Mouse (Mus musculus): ENCODE results near the gene Cars2.
"Not testable (repeated sequence)": the region's sequence is repeated elsewhere in the genome, so short reads cannot be mapped to it uniquely, and the experiment has no call there.

Gene Cars2

DNA sequence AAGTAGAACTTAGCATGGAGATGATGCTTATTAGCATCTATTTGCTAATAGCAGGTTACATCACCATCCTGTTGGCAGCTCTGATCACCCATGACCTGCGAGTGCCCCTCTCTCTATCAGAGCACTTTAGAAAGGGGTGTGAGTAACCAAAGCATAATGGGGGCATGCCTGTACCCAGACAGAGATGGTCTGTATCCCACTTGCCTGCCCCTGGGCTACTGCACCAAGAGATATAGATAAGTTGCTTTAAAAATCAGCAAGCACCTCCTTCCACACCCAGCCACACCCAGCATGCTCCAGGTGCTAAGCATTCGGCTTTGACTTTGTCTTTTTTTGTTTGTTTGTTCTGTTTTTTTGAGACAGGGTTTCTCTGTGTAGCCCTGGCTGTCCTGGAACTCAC lies 74.7 kb downstream of the Cars2 start:
- no peak for DNase-seq (ENCODE audit: low spot score in 2 of 2)

DNA sequence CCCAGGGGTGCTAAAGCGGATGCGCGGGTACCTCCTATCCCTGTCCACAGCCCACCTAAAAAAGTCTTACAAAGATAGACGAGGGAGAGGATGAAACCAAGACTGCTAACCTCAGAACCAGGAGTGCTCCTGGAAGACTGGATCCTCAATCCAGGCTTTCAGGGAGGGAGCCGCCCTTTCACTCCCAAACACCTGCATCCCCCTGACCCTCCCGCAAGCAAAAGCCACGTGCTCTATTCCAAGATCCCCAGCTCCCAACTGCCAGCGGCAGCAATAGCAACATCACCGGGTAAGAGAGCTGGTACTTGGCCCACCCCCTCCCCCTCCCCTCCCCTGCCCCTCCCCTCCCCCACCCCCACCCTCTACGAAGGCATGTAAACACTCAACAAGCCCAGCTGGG lies 75.2 kb downstream of the Cars2 start:
- no peak for DNase-seq (ENCODE audit: low spot score in 2 of 2)

DNA sequence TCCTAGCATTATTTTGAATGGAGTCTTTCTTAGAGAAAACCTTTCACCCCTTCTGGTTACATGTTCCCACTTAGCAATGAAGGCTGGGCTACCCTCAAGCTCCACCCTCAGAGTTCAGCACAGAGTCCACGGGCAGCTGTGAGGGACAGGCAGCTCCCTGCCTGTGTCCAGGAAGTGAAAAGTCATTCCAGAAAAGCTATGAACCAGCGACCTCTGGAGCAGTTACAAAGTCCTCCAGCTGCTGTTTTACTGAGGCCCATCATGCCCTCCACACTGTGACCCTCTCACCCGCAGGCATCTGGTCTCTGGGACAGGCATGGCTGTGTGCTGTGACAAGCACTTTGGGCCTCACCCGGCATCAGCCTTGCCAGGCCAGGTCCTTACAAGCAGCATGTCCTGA lies 77.5 kb downstream of the Cars2 start:
- no peak for DNase-seq (ENCODE audit: low spot score in 2 of 2)

DNA sequence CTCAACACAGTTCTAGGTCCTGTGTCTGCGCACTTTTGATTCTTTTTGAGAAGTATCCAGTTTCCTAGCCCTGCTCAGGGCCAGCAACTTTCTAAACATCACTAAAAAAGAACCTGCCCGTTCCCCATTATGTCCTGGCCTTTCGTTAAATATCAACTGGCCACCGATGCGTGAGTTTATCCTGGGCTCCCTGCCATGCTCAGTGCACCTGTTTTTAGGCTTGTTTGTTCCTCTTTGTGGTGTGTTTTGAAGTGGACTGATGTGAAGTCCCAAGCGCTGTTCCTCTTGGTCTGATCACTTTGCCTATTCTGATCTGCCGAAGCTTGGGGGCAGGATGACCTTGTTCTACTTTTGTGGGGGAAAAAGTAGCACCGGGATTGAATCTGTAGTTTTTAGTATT lies 79.3 kb downstream of the Cars2 start:
- DNase-seq (ENCODE audit: low spot score in 2 of 2), result no peak

GRCm38 (mm10) chr8:11470694-11471093 lies 79.9 kb downstream of the Cars2 start:
- DNase-seq (ENCODE audit: low spot score in 2 of 2), result no peak

GRCm38 (mm10) chr8:11469095-11469494 lies 81.5 kb downstream of the Cars2 start:
- peak in 1 of 2 experiments; percentile 42 for DNase-seq (ENCODE audit: low spot score in 2 of 2)

GRCm38 (mm10) chr8:11466528-11466927 lies 84.1 kb downstream of the Cars2 start:
- DNase-seq (ENCODE audit: low spot score in 2 of 2), result not testable (repeated sequence)

DNA sequence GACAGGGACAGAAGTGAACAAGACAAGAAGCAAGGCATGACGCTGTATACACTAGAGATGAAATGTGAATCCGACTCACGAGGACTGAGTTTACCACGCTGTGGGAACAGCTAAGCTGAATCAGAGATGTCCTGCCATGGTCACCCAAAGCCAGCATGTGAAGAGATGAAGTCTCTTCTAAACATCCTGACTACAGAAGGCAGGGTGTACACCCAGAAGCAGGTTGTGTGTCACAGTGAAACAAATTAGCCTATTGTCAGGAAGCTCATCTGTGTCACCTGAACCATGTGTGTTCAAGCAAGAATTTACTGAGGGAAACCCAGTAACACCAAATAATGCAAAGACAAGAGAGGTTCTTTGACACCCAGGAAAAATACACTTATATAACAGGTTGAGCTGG lies 85.0 kb downstream of the Cars2 start:
- DNase-seq (ENCODE audit: low spot score in 2 of 2), result no peak

DNA sequence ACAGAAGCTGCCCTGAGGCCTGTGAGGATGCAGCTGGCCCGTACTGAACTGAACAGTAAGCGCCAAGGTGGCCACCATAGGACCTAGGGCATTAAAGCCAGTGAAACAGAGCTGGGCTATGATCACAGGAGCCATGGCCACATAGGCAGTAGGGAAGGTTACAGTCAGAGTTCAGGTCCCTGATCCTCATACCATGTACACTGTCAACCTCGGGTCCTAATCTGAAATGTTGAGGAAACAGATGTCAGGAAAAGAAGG lies 85.9 kb downstream of the Cars2 start:
- DNase-seq (ENCODE audit: low spot score in 2 of 2), result no peak

All from thymus, postnatal 10 days (tissue).